Mouse (Mus musculus): ENCODE data around the gene Ccdc22. TPM values are rescaled to one million over a fixed set of nuclear protein-coding genes. Genes with fewer than 3 reads are reported as not detected.

Ccdc22 gene
- polyA plus RNA-seq, 1 experiment from 2014 or later = 38.4 TPM

DNA sequence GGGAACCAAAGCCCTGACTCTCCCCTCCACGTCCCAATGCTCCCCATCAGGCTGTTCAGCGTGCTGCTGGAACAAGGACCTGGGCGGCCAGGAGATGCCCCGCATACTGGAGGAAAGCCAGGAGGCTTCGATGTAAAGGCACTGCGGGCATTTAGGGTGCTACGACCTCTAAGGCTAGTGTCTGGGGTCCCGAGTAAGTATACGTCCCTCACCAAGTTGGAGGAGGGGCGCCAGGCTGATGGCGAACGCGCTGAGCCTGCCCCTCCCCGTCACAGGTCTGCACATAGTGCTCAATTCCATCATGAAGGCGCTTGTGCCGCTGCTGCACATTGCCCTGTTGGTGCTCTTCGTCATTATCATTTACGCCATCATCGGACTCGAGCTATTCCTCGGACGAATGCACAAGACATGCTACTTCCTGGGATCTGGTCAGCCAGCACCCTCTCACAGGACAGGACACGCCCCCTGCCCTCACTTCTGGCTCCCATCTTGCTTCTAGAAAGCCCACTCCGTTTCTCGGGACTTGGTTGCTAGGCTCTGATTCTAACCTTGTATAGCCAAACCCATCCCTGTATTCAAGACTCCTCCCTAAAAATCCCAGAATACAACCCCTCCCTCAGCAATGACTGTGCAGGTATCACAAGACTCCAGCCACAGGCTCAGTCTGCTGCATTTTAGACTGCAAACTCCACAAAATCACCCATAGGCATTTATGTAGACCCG lies 5.4 kb upstream of the Ccdc22 start:
- peaks cover 41% of the 10 kb centered on the region for H3K27me3 ChIP-seq
- ChIA-PET POLR2A (no interaction called here), CTCF (no interaction called here)
- no peak for TF ChIP-seq CTCF (IDR thresholded peaks at IDR 0.05)
- in situ Hi-C loops (cut with MboI; ENCODE audit: low pct_unique_long_range_greater_than_20kb) = no loop called here
- DNase-seq (ENCODE audit: low read depth, low spot score) (no peak), ATAC-seq (no peak)

DNA sequence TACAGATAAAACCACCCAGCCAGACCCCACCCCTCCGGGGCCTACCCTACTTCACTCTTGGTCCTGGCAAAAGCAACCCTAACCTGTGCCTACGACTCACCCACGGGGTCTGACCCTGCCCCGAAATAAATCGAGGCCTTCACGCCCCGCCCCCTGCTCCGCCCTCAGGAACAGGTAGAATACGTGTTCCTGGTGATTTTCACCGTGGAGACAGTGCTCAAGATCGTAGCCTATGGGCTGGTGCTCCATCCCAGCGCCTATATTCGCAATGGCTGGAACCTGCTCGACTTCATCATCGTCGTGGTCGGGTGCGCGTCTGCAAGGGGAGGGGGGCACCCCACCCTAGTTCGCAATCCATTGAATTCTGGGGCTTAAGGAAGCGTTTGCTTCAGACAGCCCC lies 4.7 kb upstream of the Ccdc22 start:
- TF ChIP-seq CTCF (IDR thresholded peaks at IDR 0.05) = no peak
- in situ Hi-C loops (cut with MboI; ENCODE audit: low pct_unique_long_range_greater_than_20kb) = no loop called here
- ATAC-seq (no peak), DNase-seq (ENCODE audit: low read depth, low spot score) (no peak)
- ChIA-PET CTCF (no interaction called here), POLR2A (no interaction called here)
- peaks cover 41% of the 10 kb centered on the region for H3K27me3 ChIP-seq

DNA sequence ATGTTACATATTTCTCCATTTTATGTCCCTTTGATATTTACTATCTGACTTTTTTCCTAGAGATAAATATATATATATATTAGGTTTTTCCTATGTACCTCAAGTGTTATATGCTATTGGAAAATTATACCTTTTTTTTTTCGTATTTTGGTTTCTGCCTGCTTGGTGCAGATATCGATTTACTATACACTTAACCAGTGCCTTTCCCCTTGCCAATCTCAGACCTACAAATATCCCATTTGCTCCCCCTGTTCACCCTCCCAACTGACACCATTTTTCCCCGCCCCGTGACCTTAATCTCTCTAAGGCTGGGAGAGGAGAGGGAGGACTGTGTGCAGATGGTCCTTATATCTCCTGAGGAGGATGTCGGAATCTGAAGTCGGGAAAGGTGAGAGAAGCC lies 1.5 kb upstream of the Ccdc22 start, which contains the start of gene Cacna1f:
Gene Cacna1f, plus strand, starts transcription at position 301 of the 400 bp plus-strand sequence.
- no peak for ATAC-seq
- no peak for TF ChIP-seq CTCF (IDR thresholded peaks at IDR 0.05)
- ChIA-PET CTCF (interaction anchor here (1.2 kb wide), 1 partner anchor 9 kb away, joined by 3 read pairs; no protein-coding TSS in a partner anchor), POLR2A (interaction anchor here (0.6 kb wide), 1 partner anchor 408 kb away, joined by 4 read pairs; no protein-coding TSS in a partner anchor)
- in situ Hi-C loops (cut with MboI; ENCODE audit: low pct_unique_long_range_greater_than_20kb) = no loop called here
- peaks cover 29% of the 10 kb centered on the region for H3K27me3 ChIP-seq
- no peak for DNase-seq (ENCODE audit: low read depth, low spot score)

DNA sequence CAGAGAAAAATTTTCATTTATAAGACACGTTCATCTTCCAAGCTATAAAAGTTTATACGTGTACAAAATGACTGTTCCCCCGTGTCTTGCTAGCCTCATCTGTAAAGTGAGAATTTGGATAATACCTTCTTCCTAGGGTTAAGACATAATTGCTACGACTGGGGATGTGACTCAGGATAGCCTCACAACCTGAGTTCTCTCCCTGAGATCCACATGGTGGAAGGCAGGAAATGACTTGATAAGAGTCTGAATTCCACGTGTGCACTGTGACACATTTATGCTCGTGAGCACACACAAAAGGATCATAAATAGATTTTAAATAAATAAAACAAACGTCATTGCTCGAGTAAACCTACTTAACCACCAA lies 241 bp upstream of the Ccdc22 start:
- H3K27me3 ChIP-seq = peaks cover 18% of the 10 kb centered on the region
- ChIA-PET POLR2A (no interaction called here), CTCF (no interaction called here)
- no peak for TF ChIP-seq CTCF (IDR thresholded peaks at IDR 0.05)
- DNase-seq (ENCODE audit: low read depth, low spot score) = no peak
- no peak for ATAC-seq
- in situ Hi-C loops (cut with MboI; ENCODE audit: low pct_unique_long_range_greater_than_20kb) = no loop called here

DNA sequence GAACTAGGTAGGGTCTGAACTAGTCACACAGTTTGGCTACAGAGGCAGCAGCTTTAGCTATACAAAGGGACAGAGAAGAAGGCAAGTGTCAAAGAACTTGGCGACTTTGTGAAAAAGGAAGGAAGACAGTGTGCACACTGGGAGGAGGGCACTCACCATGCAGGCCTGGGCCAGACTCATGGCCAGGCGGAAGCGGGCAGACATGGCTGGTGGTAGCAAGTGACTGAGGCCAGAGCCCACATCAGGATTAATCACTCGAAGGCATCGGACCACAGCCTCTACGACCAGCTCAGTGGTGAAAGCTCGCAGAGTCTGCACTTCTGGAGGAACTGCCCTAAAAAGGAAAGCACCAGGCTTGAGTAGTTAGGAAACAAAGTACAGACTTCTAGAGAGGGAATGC lies 1.3 kb downstream of the Ccdc22 start:
- POLR2A ChIA-PET = interaction anchor here (0.6 kb wide), 1 partner anchor 53 kb away, joined by 3 read pairs; no protein-coding TSS in a partner anchor
- ATAC-seq (no peak), DNase-seq (ENCODE audit: low read depth, low spot score) (no peak)
- CTCF ChIA-PET = interaction anchor here (1.0 to 1.5 kb wide), 2 partner anchors 10 to 30 kb away, joined by 3 read pairs; partner anchors contain the start of gene Ppp1r3f
- in situ Hi-C loops (cut with MboI; ENCODE audit: low pct_unique_long_range_greater_than_20kb) = no loop called here
- no peak for TF ChIP-seq CTCF (IDR thresholded peaks at IDR 0.05)
- peaks cover 18% of the 10 kb centered on the region for H3K27me3 ChIP-seq

DNA sequence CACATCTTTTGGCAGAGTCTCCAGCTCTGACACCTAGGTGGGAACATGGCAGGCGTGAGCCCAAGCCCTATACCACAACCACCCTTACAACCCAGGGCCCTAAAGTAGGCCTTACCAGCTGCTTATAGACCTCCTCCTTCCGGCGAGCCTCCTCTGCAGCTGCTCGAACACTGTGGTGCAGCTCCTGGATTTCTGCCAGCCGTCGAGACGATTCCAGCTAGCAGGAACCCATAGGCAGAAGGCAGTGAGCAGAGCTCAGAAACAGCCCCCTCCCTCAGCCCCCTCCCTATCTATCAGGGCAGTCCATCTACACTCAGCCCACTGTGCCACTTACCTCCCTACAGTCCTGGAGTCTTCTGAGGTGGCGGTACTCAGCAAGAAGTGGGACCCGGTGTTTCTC lies 9.9 kb downstream of the Ccdc22 start:
- TF ChIP-seq CTCF (IDR thresholded peaks at IDR 0.05) = no peak
- DNase-seq (ENCODE audit: low read depth, low spot score) = no peak
- H3K27me3 ChIP-seq = peaks cover 8% of the 10 kb centered on the region
- ATAC-seq = no peak
- POLR2A ChIA-PET = no interaction called here
- CTCF ChIA-PET = no interaction called here
- in situ Hi-C loops (cut with MboI; ENCODE audit: low pct_unique_long_range_greater_than_20kb) = no loop called here

DNA sequence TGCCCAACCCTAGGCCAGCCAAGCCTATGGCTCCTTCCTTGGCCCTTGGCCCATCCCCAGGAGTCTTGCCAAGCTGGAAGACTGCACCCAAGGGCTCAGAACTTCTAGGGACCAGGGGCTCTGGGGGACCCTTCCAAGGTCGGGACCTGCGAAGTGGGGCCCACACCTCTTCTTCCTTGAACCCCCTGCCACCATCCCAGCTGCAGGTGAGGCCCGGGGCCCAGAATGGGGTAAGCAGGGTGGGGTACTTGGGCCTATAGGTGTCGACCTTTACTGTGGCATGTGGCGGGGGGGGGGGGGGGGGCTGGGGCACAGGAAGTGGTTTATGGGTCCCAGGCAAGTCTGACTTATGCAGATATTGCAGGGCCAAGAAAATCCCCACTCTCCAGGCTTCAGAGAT lies 19.0 kb downstream of the Ccdc22 start:
- in situ Hi-C loops (cut with MboI; ENCODE audit: low pct_unique_long_range_greater_than_20kb) = no loop called here
- ChIA-PET POLR2A (no interaction called here), CTCF (no interaction called here)
- peaks cover 12% of the 10 kb centered on the region for H3K27me3 ChIP-seq
- no peak for TF ChIP-seq CTCF (IDR thresholded peaks at IDR 0.05)
- DNase-seq (ENCODE audit: low read depth, low spot score) (no peak), ATAC-seq (no peak)

DNA sequence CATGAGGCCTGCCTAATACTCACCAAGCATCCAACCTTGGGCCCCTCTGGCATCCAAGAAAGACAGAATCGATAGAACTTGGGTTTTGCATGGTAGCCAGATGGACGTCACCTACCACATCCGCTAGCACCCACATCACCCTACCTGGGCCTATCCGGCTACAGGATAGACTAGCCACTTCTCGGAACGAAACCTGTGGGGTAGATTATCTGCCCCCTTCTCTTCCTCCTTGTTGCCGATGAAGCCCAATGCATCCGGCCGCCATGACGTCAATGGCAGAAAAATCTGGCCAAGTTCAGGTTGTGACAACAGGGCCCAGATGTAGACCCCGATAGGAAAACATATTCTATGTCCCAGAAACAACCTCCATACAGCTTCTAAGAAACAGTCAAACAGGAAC lies 21.4 kb downstream of the Ccdc22 start:
- H3K27me3 ChIP-seq = peaks cover 12% of the 10 kb centered on the region
- POLR2A ChIA-PET = no interaction called here
- TF ChIP-seq CTCF (IDR thresholded peaks at IDR 0.05) = no peak
- CTCF ChIA-PET = no interaction called here
- DNase-seq (ENCODE audit: low read depth, low spot score) = no peak
- in situ Hi-C loops (cut with MboI; ENCODE audit: low pct_unique_long_range_greater_than_20kb) = no loop called here
- no peak for ATAC-seq

DNA sequence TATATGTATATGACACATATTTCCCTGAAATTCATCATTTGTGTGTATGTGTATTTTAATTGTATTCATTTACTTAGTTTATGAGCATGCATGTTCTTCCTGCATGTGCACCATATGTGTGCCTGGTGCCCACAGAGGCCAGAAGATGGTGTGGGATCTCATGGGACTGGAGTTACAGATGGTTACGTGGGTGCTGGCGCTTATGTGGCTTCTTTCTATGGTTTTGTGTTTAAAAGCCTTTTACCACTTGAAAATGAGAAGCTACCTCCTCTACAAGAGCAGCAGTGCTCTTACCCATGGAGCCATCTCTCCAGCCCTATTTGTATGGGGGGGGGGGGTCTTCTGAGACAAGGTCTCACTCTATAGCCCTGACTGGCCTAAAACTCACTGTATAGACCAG lies 24.2 kb downstream of the Ccdc22 start:
- ATAC-seq (no peak), DNase-seq (ENCODE audit: low read depth, low spot score) (no peak)
- CTCF ChIA-PET = interaction anchor here (1.6 kb wide), 1 partner anchor 11 kb away, joined by 3 read pairs; no protein-coding TSS in a partner anchor
- in situ Hi-C loops (cut with MboI; ENCODE audit: low pct_unique_long_range_greater_than_20kb) = no loop called here
- no peak for TF ChIP-seq CTCF (IDR thresholded peaks at IDR 0.05)
- POLR2A ChIA-PET = no interaction called here
- peaks cover 10% of the 10 kb centered on the region for H3K27me3 ChIP-seq

DNA sequence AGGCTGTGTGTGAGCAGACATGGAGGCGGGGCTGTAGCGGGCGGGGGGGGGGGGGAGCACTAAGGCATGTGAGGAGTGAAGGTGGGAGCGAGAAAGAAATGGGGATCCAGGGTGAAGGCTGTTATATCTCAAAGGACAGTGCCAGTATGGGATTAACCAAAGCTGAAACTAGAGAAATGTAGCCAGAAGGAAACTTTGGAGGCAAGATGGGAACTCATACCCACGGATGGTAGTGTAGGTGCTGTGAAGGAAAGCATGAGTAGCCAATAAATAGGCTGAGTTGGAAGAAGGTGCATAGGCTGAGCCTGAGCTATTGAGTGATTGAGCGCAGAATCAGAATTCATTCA lies 30.5 kb downstream of the Ccdc22 start:
- POLR2A ChIA-PET = no interaction called here
- no peak for DNase-seq (ENCODE audit: low read depth, low spot score)
- no peak for ATAC-seq
- H3K27me3 ChIP-seq = peaks cover 9% of the 10 kb centered on the region
- CTCF ChIA-PET = interaction anchor here (1.0 to 1.5 kb wide), 2 partner anchors 10 to 29 kb away, joined by 3 to 4 read pairs; no protein-coding TSS in a partner anchor
- no peak for TF ChIP-seq CTCF (IDR thresholded peaks at IDR 0.05)
- in situ Hi-C loops (cut with MboI; ENCODE audit: low pct_unique_long_range_greater_than_20kb) = no loop called here

DNA sequence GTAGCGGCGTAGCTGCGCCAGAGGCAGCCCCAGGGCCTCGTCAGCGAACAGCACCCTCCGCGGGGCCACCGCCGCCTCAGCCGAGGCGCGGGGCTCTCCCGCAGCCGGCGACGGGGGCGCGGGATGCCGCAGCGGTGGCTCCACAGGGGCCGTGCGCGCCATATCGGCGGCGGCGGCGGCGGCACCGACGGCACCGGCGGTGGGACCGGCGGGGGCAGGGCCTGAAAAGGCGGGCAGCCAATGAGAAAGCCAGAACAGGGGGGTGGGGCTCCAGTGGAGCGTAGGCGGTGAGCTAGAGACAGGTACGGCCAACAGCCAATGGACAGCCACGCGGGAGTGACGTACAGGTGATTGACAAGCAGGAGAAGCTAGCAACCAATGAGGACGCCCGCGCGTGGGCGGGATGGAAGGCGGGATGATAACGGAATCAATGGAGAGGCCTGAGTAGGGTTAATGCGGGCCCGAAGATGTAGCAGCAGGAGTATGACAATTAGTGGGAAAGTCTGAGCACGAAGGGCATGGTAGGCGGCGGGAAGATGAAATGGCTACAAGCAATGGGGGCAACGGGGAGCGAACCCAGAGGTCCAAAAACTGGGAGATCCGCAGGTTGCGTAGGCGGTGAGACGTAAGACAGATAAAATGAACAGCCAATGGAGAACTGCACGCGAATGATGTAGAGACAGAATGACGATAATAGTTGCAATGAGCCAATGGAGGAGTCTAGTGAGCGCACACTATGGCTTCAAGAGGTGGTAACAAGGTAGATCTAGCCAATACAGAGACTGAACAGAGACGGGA lies 31.0 kb downstream of the Ccdc22 start, which contains the start of gene Ppp1r3f:
Gene Ppp1r3f, minus strand, starts transcription at position 197 of the 798 bp plus-strand sequence.
- in situ Hi-C loops (cut with MboI; ENCODE audit: low pct_unique_long_range_greater_than_20kb) = no loop called here
- ATAC-seq = peak; percentile 91
- peak; percentile 69 for DNase-seq (ENCODE audit: low read depth, low spot score)
- ChIA-PET CTCF (interaction anchor here (1.0 kb wide), 1 partner anchor 29 kb away, joined by 3 read pairs; no protein-coding TSS in a partner anchor), POLR2A (no interaction called here)
- TF ChIP-seq CTCF (IDR thresholded peaks at IDR 0.05) = no peak
- peaks cover 9% of the 10 kb centered on the region for H3K27me3 ChIP-seq

All from Patski (cell line).